Mouse (Mus musculus) left cerebral cortex, adult 18-20 months (tissue): ENCODE measurements around the gene Dnajc14. TPM values are rescaled to one million over a fixed set of nuclear protein-coding genes. Genes with fewer than 3 reads are reported as not detected.

Experiments
- DNase-seq, 2 experiments: peaks; one replicate each; pipeline ENCODE4 v3.0.0; 2021 to 2022; ENCODE audit warnings: low spot score in 2 of 2, mixed read lengths in 1 of 2
- long read RNA-seq, 2 experiments: library from polyadenylated mRNA; stranded (forward); transcript quantifications; one replicate each; pipeline ENCODE4 v2.0.0; 2021
- total RNA-seq, 2 experiments: library from RNA; stranded (reverse); gene quantifications; 2 replicates each; pipeline ENCODE4 v1.2.3; 2021

Gene Dnajc14
- 10 to 100 TPM; 64.6 to 67.0 TPM for total RNA-seq
- long read RNA-seq, experiment 1, full-length matches to known transcripts = 102 of 113 reads
- long read RNA-seq, experiment 1, partial matches to known transcripts = 7 of 113 reads
- long read RNA-seq, experiment 1, other reads (novel, unspliced or antisense) = 4 of 113 reads
- long read RNA-seq, experiment 2, full-length matches to known transcripts = 72 of 83 reads
- long read RNA-seq, experiment 2, partial matches to known transcripts = 6 of 83 reads
- long read RNA-seq, experiment 2, other reads (novel, unspliced or antisense) = 5 of 83 reads

DNA sequence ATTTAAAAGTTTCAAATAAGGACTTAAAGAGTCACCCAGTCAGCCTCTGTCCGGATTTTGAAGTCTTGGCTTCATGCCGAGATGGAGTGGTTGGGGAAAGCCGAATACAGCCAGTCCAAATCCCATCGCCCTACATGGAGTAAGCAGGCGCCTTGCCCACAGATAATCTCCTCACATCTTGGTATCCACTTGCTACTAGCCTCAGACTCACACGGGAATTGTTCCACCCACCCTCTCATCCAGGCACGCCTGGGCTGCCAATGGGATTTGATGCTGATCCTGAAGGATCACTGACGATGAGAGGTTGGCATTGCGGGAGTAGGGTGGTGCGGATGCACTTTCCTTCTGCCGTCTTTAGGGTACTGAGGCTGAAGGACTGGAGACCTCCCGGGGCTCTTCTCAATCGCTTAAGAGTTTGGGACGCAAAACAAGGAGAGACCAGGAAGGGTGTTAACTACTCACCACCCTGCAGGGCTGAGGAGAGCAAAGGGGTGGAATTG, at the start of gene Dnajc14:
Gene Dnajc14, plus strand, starts transcription at position 292 of the 500 bp plus-strand sequence.
- DNase-seq = peak; percentile 55 to 66

DNA sequence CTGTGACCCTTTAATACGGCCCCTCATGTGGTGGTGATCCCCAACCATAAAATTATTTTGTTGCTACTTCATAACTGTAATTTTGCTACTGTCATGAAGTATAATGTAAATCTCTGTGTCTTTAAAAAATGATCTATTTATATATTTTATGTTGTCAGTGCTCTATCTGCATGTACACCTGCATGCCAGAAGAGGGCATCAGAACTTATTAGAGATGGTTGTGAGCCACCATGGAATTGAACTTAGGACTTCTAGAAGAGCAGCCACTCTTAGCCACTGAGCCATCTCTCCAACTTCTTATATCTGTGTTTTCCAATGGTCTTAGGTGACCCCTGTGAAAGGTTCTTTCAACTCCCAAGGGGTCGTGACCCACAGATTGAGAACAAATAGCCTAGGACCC, 31.0 kb upstream of the Dnajc14 start:
- DNase-seq = no peak

DNA sequence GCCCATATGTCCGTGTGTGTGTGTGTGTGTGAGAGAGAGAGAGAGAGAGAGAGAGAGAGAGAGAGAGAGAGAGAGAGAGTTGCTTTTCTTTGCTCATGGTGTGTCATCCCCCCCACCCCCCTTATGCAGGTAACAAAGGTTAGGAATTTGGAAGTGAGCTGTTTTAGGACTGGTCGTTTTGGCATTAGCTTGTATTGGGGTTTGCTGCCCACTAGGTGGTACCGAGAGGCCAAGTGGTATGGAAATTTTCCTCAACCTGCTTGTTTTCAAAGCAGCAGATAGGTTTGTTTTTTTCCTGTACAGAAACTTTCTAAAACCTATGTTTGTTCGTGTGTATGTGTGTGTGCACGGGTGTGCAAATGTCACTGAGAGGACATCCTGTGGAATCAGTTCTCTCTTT, 30.2 kb upstream of the Dnajc14 start:
- no peak for DNase-seq

DNA sequence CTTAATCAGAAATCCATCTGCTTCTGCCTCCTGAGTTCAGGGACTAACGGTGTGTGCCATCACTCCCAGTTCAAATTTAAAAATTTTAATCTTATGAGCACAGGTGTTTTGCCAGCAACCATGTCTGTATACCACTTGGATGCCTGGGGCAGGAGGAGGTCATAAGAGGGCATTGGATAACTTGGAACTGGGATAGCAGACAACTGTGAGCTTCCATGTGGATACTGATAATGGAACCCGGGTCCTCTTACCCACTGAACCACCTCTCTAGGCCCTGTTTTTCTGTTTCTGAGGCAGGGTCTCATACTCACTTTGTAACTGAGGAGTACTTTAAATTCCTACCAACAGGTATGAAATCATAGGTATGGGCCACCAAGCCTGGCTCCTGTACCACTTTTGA, 25.4 kb upstream of the Dnajc14 start:
- no peak for DNase-seq

GRCm38 (mm10) chr10:128779011-128779795, 24.7 kb upstream of the Dnajc14 start:
- no peak for DNase-seq

GRCm38 (mm10) chr10:128780200-128780599, 23.7 kb upstream of the Dnajc14 start:
- DNase-seq = no peak

DNA sequence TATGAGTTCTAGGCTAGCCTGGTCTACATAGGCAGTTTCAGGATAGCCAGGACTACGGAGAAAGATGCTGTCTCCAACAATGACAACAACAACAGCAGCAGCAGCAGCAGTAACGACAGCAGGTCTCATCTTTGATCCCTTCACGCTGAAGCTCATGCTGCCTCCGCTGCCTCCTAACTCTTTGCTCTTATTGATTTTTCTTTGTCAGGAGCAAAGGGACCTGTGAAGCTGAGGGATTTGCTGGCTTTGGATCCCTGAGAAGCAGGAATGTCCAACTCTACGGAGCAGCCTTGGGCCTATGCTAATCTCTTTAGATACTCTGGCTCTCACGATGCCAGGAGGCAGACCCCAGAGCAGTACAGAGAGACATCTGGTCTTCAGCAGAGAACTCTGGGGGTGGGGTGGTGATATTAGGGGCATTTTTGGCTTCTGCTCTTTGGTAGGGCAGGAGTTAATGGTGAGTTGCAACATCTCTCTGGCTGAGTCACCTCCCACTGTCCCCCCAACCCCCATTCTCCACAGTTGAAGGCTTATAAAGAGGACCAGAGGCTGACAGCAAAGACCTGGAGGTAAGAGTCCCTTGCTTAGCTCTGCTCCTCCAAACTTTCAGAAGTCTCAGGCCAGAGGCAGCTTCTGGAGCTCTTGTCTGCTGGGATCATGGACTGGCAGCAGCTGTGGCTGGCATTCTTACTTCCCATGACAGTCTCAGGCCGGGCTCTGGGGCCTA, 13.3 kb upstream of the Dnajc14 start, which contains the start of gene Mmp19:
Gene Mmp19, plus strand, starts transcription at position 513 of the 727 bp plus-strand sequence.
- no peak for DNase-seq

DNA sequence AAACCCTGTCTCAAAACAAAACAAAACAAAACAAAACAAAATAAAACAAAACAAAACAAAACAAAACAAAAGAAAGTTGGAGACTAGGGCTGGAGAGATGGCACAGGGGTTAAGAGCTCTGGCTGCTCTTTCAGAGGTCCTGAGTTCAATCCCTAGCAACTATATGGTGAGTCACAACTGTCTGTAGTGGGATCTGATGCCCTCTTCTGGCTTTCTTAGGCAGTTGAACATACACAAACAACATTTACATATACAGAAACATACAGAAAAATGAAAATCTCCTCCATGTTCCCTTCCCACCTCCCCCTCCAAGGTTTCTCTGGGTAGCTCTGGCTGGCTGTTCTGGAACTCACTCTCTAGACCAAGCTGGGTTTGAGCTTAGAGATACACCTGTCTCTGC, 11.8 kb upstream of the Dnajc14 start:
- no peak for DNase-seq

DNA sequence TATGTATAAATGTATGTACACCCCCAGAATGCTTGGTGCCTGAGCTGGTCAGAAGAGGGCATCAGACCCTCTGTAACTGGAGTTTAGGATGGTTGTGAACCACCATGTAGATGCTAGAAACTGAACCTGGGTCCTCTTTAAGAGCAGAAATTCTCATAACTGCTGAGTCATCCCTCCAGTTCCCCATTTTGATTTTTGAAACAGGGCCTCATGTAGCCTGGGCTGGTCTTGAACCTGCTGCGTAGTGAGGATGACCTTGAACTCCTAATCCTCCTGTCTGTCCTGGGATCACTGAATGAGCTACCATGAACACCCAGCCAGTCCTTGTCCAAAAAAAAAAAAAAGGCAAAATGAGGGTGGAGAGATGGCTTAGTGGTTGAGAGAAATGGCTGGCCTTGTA, 10.6 kb upstream of the Dnajc14 start:
- no peak for DNase-seq

DNA sequence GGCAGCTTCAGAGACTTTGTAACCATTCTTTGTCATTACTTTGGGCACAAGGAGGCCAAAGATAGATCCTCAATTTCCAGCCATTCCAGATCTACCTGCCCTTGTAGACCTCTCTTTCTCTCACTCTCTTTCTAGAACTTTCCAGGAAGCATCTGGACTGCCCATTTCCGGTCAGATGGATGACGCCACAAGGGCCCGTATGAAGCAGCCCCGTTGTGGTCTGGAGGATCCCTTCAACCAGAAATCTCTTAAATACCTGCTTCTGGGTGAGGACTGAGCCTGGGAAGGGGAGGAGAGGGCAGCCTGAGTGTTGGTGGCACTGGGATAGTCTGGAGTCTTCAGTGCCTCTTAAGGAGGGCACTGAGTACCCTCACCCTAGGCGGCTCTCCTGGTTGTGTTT, 9.5 kb upstream of the Dnajc14 start:
- DNase-seq = no peak

DNA sequence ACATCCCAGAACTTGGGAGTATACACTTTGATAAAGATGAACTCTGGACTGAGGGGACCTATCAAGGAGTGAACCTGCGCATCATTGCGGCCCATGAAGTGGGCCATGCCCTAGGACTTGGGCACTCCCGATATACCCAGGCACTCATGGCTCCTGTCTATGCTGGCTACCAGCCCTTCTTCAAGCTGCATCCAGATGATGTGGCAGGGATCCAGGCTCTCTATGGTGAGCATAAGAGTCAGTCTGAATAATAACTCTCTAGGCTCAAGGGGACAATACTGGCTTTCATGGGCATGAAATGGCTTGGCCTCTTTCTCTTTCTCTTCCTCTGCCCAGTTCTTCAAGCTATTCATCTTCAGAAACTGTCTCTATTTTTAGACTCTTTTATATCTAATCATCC, 8.3 kb upstream of the Dnajc14 start:
- DNase-seq = no peak

- DNase-seq = no peak
Observed at GRCm38 (mm10) chr10:128798676-128799075, 5.2 kb upstream of the Dnajc14 start.

- no peak for DNase-seq
Observed at GRCm38 (mm10) chr10:128801981-128802495, 1.8 kb upstream of the Dnajc14 start.

DNA sequence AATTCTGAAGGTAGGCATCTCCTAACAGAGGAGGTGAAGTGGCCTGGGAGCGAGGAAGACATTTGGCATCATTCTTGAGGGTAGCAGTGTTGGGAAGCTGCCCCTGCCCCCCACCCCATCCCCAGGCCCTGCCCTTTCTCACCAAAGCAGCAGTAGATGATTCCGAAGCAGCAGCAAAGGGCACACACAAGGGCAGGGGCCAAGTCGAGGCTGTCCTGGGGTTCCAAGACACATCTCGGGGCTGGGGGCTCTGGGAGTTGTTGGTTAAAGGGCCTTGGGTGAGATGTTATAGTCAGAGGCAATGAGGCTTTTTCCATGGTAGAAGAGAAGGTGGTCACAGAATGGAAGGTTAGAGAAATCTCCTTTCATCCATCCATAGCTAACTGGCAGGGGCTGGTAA, 906 bp upstream of the Dnajc14 start:
- DNase-seq = no peak

DNA sequence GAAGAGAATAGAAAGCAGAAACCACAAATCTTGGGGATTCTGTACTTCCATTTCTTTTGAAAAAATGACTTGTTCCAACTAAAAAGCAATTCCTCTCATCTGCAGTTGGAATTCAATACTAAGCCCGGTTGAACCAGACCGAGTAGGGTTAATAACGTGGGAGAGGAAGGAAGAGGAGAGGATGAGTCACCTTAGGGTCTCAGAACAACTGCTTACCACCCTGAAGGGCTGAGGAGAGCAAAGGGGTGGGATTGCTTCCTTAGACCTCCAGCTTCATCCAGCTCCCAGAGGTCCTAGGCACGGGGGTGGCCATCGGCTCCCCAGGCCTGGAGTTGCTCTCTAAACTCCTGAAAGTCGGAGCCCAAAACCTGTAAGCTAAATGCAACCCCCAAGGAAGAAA, 501 bp upstream of the Dnajc14 start:
- DNase-seq = no peak

DNA sequence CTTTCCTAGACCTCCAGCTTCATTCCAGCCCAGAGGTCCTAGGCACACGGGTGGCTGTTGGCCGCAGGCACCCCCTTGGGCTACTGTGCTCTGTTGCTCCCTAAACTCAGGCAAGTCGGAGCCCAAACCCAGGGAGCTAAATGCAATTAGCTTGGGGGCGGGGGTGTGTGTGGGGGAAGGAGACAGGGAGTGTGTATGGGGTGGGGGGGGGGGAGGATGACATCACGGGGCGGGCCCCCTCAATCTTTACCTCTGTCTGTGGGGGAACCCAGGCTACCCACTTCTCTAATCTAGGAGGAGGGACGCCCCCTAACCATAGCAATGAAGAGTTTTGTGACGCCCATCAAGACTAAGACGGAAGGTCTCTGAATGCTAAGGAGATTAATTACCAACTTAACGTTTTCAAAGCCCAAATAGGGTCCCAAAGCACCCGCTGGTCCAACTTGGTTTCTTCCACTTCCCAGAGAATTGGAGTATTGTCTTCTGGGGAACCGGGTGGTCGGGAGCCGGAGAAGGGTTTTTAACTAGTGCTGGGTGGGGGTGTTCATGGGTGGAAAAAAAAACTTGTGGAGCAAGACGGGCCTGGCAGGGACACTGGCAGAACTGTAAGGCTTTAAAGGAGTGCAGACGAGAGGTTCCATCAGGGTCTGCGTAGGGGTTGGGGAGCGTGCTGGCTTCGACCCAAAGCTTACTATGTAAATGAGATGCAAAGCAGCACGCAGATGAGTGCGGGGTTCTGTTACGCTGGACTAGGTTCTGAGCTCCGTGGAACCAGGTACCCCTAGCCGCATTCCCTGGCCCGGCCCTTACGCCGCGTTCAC, 619 bp downstream of the Dnajc14 start, which contains the start of gene Tmem198b:
Gene Tmem198b, minus strand, starts transcription at position 100 of the 821 bp plus-strand sequence.
- peak; percentile 43 to 61 for DNase-seq

GRCm38 (mm10) chr10:128805092-128806000, 1.5 kb downstream of the Dnajc14 start:
- peak; percentile 92 to 95 for DNase-seq

DNA sequence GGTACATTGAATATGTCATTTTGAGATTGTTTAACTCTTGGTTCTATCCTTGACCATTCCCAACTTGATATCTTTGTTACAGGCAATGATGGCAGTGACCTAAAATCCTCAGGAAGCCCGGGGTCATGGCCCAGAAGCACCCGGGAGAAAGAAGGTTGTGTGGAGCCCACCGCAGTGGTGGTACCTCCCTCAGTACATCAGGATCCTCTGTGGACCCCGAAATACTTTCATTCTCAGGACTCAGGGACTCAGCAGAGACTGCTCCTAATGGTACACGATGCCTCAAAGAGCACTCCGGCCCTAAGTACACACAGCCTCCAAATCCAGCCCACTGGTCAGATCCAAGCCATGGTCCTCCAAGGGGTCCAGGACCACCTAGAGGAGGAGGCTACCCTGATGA, 2.2 kb downstream of the Dnajc14 start:
- DNase-seq = no peak

GRCm38 (mm10) chr10:128807018-128807417, 3.2 kb downstream of the Dnajc14 start:
- DNase-seq = no peak
